Mouse (Mus musculus) neural tube, embryonic 15.5 days (tissue): Measurements from ENCODE around the gene Tarsl2. TPM values are rescaled to one million over a fixed set of nuclear protein-coding genes. Genes with fewer than 3 reads are reported as not detected.

Experiments
- ATAC-seq: fragments of 200-750 bp; cut with Nextera tagmentation; 2 replicates; pipeline ENCODE4 v1.8.0; 2017; ENCODE audit warnings: mild to moderate bottlenecking, moderate TSS enrichment, moderate library complexity; ENCODE audit not compliant: low FRiP score
- H3K27ac ChIP-seq: fragments of 300-500 bp; sonication (generic); replicated peaks from 2 replicates; pipeline ENCODE4 v1.5.1; 2015; ENCODE audit warnings: mild to moderate bottlenecking, inconsistent platforms
- H3K27me3 ChIP-seq: fragments of 300-500 bp; sonication (generic); replicated peaks from 2 replicates; pipeline ENCODE4 v1.6.1; 2015; ENCODE audit warnings: inconsistent platforms
- H3K36me3 ChIP-seq: fragments of 300-500 bp; sonication (generic); 2 replicates; pipeline ENCODE4 v1.6.1; 2015; ENCODE audit warnings: inconsistent platforms
- H3K4me1 ChIP-seq: fragments of 300-500 bp; sonication (generic); 2 replicates; pipeline ENCODE4 v1.6.1; 2015; ENCODE audit warnings: inconsistent platforms
- H3K4me2 ChIP-seq: fragments of 300-500 bp; sonication (generic); 2 replicates; pipeline ENCODE4 v1.6.1; 2015; ENCODE audit warnings: inconsistent platforms, mild to moderate bottlenecking, moderate library complexity
- H3K4me3 ChIP-seq: fragments of 300-500 bp; sonication (generic); replicated peaks from 2 replicates; pipeline ENCODE4 v1.5.1; 2015; ENCODE audit warnings: mild to moderate bottlenecking, inconsistent platforms
- H3K9ac ChIP-seq: fragments of 300-500 bp; sonication (generic); replicated peaks from 2 replicates; pipeline ENCODE4 v1.6.1; 2015; ENCODE audit warnings: mild to moderate bottlenecking, inconsistent platforms
- H3K9me3 ChIP-seq: fragments of 300-500 bp; sonication (generic); replicated peaks from 2 replicates; pipeline ENCODE4 v1.6.1; 2016; ENCODE audit warnings: inconsistent platforms
- WGBS: fragments of 180-500 bp; shearing (Covaris S2); methylation state at CpG from one replicate; pipeline ENCODE4 v1.1.7; 2015; ENCODE audit warnings: mixed read lengths; 5-methylcytosine and 5-hydroxymethylcytosine counted together
- polyA plus RNA-seq: library from polyadenylated mRNA; unstranded; fragments of >200 nt; fragmentation: Nextera tagmentation; extraction: Ambion mirVana; gene quantifications from 2 replicates; pipeline ENCODE4 v1.2.1, GENCODE M21; 2015

Gene Tarsl2
- polyA plus RNA-seq, 1 experiment from 2014 or later: 22.3 TPM

GRCm38 (mm10) chr7:65630661-65631060 lies 14.0 kb upstream of the Tarsl2 start:
- no peak overlapping the region for H3K9ac ChIP-seq
- H3K27ac ChIP-seq: no peak overlapping the region
- no peaks in the 10 kb centered on the region for H3K4me1 ChIP-seq
- H3K27me3 ChIP-seq: no peaks in the 10 kb centered on the region
- no peak overlapping the region for H3K4me3 ChIP-seq
- no peaks in the 10 kb centered on the region for H3K9me3 ChIP-seq
- WGBS: 71% methylated on average over 5 of the region's 5 CpGs
- no peak overlapping the region for H3K4me2 ChIP-seq
- ATAC-seq: no peak
- no peaks in the 10 kb centered on the region for H3K36me3 ChIP-seq

DNA sequence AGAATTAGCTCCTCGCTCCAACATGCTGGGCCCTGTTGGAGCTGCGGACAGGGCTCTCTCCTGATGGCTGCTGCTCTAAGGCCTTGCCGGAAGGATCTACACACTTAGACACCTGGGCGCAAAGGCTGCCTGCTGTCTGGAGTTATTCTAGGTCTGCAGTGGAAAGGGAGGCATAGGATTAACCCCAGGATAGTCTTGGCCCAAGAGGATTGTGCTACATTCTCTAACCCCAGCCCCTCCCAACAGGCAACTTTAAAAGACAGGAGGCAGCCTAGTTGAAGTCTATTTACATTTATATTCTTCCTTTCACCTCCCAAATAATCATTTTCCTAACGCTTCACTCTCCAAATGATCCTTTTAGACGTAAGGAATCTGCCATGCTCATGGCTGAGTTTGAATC lies 8.9 kb upstream of the Tarsl2 start:
- Histone ChIP-seq H3K4me2 (no peak overlapping the region), H3K9ac (no peak overlapping the region), H3K9me3 (no peaks in the 10 kb centered on the region), H3K27me3 (no peaks in the 10 kb centered on the region), H3K27ac (no peak overlapping the region), H3K4me1 (no peaks in the 10 kb centered on the region), H3K4me3 (no peak overlapping the region), H3K36me3 (no peaks in the 10 kb centered on the region)
- no peak for ATAC-seq
- 89% methylated on average over 6 of the region's 6 CpGs for WGBS

DNA sequence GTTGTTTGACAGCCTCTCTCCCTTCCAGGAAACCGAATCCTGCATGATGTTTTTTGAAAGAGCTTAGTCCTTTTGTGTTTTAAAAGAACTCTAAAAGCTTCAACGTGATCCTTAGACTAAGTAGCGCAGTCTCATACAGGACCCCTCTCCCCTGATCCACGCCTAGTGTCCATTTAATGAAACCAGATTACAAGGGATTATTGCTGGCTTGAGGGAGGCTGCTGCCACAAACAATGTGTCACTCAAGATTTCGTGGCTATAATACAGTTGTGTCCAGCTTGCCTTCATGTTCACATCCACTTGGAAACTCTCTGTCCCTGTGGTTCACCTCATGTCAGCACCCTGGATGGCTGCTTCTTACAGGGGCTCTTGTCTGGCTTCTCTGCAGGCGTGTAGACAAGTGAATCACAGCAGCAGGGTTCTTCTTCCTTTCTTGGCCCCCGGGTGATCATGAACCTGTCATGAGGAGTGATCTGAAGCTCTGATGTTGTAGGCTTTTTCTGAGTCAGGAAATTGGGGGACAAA lies 8.3 kb upstream of the Tarsl2 start:
- Histone ChIP-seq H3K4me1 (no peaks in the 10 kb centered on the region), H3K9ac (no peak overlapping the region), H3K9me3 (no peaks in the 10 kb centered on the region), H3K4me3 (no peak overlapping the region), H3K36me3 (no peaks in the 10 kb centered on the region), H3K4me2 (no peak overlapping the region), H3K27ac (no peak overlapping the region), H3K27me3 (no peaks in the 10 kb centered on the region)
- 74% methylated on average over 7 of the region's 7 CpGs for WGBS
- no peak for ATAC-seq

- no peaks in the 10 kb centered on the region for H3K9me3 ChIP-seq
- WGBS: 42% methylated on average over 7 of the region's 7 CpGs
- H3K4me2 ChIP-seq: no peak overlapping the region
- no peak overlapping the region for H3K27ac ChIP-seq
- H3K4me1 ChIP-seq: no peaks in the 10 kb centered on the region
- no peak overlapping the region for H3K9ac ChIP-seq
- no peak overlapping the region for H3K4me3 ChIP-seq
- no peak for ATAC-seq
- no peaks in the 10 kb centered on the region for H3K36me3 ChIP-seq
- H3K27me3 ChIP-seq: no peaks in the 10 kb centered on the region; the same call in 1 of the 2 replicates
Measured at GRCm38 (mm10) chr7:65638170-65638770, 6.4 kb upstream of the Tarsl2 start.

- no peak overlapping the region for H3K4me3 ChIP-seq
- no peak overlapping the region for H3K27ac ChIP-seq
- no peaks in the 10 kb centered on the region; the same call in 1 of the 2 replicates for H3K27me3 ChIP-seq
- no peak overlapping the region for H3K4me2 ChIP-seq
- no peaks in the 10 kb centered on the region for H3K9me3 ChIP-seq
- H3K4me1 ChIP-seq: peaks cover 10% of the 10 kb centered on the region
- 76% methylated on average over 6 of the region's 6 CpGs for WGBS
- H3K36me3 ChIP-seq: no peaks in the 10 kb centered on the region
- no peak for ATAC-seq
- H3K9ac ChIP-seq: no peak overlapping the region
Measured at GRCm38 (mm10) chr7:65639821-65640382, 4.8 kb upstream of the Tarsl2 start.

DNA sequence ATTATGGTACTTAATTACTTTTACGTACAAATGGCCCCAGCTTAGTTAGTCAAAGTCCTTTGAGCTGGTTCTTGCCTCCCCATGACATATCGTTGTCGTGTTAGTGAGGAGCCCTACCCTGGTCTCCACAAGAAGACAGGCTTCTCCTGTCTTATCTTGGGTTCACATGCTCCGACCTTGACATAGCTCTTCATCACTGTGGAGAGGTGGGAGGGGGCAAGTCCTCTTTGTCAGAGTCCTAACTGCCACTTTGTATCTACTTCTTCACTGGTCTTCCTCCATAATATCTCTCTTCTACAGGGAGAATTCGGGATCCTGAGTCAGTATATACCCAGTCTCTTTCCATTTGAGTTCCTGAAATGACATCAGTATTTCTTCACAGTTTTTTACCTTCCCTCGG lies 4.0 kb upstream of the Tarsl2 start:
- Histone ChIP-seq H3K4me1 (peaks cover 13% of the 10 kb centered on the region), H3K27ac (no peak overlapping the region), H3K9ac (no peak overlapping the region), H3K27me3 (no peaks in the 10 kb centered on the region; the same call in 1 of the 2 replicates), H3K4me3 (no peak overlapping the region), H3K4me2 (no peak overlapping the region), H3K36me3 (no peaks in the 10 kb centered on the region), H3K9me3 (no peaks in the 10 kb centered on the region)
- 89% methylated on average over 6 of the region's 6 CpGs for WGBS
- ATAC-seq: no peak

DNA sequence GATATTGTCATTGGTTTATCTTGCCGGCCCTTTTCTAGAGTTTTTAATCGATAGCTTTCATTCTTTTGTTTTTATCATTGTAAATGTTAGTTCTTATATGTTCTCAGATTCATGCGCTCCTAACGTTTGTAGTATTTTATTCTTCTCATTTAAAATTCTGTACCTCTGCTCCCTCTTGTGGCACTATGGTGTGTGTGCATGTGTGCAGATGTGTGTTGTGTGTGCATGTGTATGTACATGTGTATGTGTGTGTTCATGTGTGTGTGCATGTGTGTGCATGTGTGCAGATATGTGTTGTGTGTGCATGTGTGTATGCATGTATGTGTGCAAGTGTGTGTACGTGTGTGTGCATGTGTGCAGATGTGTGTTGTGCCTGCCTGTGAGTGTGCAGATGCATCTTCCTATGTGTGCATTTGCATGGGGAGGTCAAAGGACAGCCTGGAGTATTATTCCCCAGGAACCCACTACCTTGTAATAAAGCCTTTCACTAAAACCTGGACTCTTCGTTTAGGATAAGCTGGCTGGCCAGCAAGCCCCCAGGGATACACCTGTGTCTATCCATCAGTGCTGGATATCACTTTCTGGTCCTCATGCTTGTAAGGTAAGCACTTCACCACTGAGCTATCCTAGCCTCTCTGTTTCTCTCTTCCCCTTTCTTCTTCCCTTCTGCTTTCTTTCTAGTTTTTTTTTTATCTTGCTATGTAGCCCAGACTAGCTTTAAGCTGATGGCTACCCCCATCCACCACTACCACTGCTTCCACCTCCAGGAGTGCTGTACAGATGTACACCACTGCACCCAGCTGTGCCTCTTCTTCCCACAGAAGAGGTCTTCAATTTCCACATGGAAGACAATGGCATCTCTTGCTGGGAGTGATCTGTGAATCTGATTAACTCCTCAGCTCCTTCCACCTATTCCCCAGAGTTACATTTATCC lies 2.1 kb upstream of the Tarsl2 start:
- peaks cover 16% of the 10 kb centered on the region for H3K4me1 ChIP-seq
- no peak for ATAC-seq
- H3K27ac ChIP-seq: no peak overlapping the region
- no peak overlapping the region for H3K9ac ChIP-seq
- H3K4me3 ChIP-seq: no peak overlapping the region
- no peaks in the 10 kb centered on the region; the same call in 1 of the 2 replicates for H3K27me3 ChIP-seq
- H3K36me3 ChIP-seq: peaks cover 6% of the 10 kb centered on the region; the same call in 1 of the 2 replicates
- H3K4me2 ChIP-seq: no peak overlapping the region
- 71% methylated on average over 6 of the region's 6 CpGs for WGBS
- H3K9me3 ChIP-seq: no peaks in the 10 kb centered on the region

DNA sequence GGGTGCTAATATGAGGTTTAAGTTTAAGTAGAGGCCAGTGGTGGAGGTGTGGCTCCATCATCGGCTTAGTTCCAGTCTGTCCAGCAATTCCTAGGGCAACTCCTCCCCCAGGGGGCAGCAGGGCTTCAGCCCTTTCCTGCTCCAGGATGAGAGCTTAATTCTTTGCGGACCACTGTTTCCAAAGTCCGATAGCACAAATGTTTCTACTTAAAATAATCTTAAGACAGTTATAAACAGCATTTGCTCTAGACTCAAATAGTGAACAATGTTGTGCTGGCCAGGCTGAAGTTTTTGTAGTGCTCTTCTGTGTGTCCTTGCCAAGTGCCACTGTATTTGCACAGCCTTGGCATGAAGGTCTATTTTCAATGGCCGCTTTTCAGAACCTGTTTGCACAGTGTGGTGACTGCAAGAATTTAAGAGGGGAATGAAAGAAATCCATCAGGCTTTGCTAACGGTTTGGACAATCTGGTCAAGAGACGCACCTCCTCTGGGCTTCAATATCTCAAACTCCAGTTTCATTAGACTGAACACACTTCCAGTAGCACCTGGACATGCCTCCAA lies 757 bp upstream of the Tarsl2 start:
- H3K36me3 ChIP-seq: peaks cover 16% of the 10 kb centered on the region
- H3K9me3 ChIP-seq: no peaks in the 10 kb centered on the region
- H3K4me3 ChIP-seq: peak overlapping the region; percentile 64
- ATAC-seq: peak; percentile 9; the same call in 1 of the 2 replicates
- H3K9ac ChIP-seq: no peak overlapping the region
- no peaks in the 10 kb centered on the region; the same call in 1 of the 2 replicates for H3K27me3 ChIP-seq
- 39% methylated on average over 6 of the region's 6 CpGs for WGBS
- H3K27ac ChIP-seq: peak overlapping the region; percentile 10; the same call in 1 of the 2 replicates
- H3K4me2 ChIP-seq: peak overlapping the region; percentile 74
- peaks cover 16% of the 10 kb centered on the region for H3K4me1 ChIP-seq

- Histone ChIP-seq H3K4me3 (no peak overlapping the region), H3K27me3 (no peaks in the 10 kb centered on the region; the same call in 1 of the 2 replicates), H3K27ac (no peak overlapping the region), H3K4me1 (peaks cover 16% of the 10 kb centered on the region), H3K4me2 (0 out of 2 replicates have a peak overlapping the region, but pooled peaks have one; percentile 17), H3K36me3 (peaks cover 26% of the 10 kb centered on the region), H3K9me3 (no peaks in the 10 kb centered on the region), H3K9ac (no peak overlapping the region)
- ATAC-seq: no peak
- 89% methylated on average over 8 of the region's 8 CpGs for WGBS
Measured at GRCm38 (mm10) chr7:65645996-65646395, 1.3 kb downstream of the Tarsl2 start.

DNA sequence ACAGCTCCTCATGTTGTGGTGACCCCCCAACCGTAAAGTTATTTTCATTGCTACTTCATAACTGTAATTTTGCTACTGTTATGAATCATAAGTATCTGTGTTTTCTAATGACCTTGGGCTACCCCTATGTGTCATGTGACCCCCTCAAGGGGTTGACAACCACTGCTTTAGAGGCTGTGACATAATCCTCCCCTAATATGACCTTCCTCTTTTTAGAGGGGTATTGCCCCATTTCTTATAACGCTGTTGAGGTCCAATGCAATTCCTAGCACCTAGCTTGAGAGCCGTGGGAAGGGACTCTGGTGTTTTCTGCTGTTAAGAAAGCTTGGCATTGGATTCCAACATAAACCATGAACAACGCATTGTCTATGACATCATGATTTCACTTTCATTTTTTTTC lies 6.0 kb downstream of the Tarsl2 start:
- H3K9ac ChIP-seq: no peak overlapping the region
- H3K4me1 ChIP-seq: peaks cover 3% of the 10 kb centered on the region
- H3K4me3 ChIP-seq: no peak overlapping the region
- WGBS: 91% methylated on average over 4 of the region's 4 CpGs
- H3K4me2 ChIP-seq: no peak overlapping the region
- no peaks in the 10 kb centered on the region for H3K27me3 ChIP-seq
- no peak overlapping the region for H3K27ac ChIP-seq
- H3K36me3 ChIP-seq: peaks cover 46% of the 10 kb centered on the region
- no peaks in the 10 kb centered on the region for H3K9me3 ChIP-seq
- ATAC-seq: no peak

GRCm38 (mm10) chr7:65657490-65658120 lies 12.9 kb downstream of the Tarsl2 start:
- no peaks in the 10 kb centered on the region for H3K27me3 ChIP-seq

More at GRCm38 (mm10) chr7:65657490-65658120, 12.9 kb downstream of the Tarsl2 start:
- no peak overlapping the region for H3K9ac ChIP-seq
- H3K4me1 ChIP-seq: no peaks in the 10 kb centered on the region
- peaks cover 38% of the 10 kb centered on the region for H3K36me3 ChIP-seq
- no peak overlapping the region for H3K27ac ChIP-seq
- H3K4me3 ChIP-seq: no peak overlapping the region
- H3K4me2 ChIP-seq: no peak overlapping the region
- ATAC-seq: no peak
- WGBS: 94% methylated on average over 2 of the region's 2 CpGs
- no peaks in the 10 kb centered on the region for H3K9me3 ChIP-seq
